Mouse (Mus musculus) heart, embryonic 14.5 days (tissue): ENCODE measurements around the gene Kdm8. TPM values are rescaled to one million over a fixed set of nuclear protein-coding genes. Genes with fewer than 3 reads are reported as not detected.
"Not testable (repeated sequence)": the region's sequence is repeated elsewhere in the genome, so short reads cannot be mapped to it uniquely, and the experiment has no call there.

ENCODE experiments used
- ATAC-seq: fragments of 200-750 bp; cut with Nextera tagmentation; 2 replicates; pipeline ENCODE4 v1.8.0; 2017; ENCODE audit warnings: low read depth, moderate TSS enrichment; ENCODE audit not compliant: insufficient number of reproducible peaks, insufficient read depth, low FRiP score
- H3K27ac ChIP-seq, 2 experiments: fragments of 200-500 bp in 1 of 2; fragments of 300-500 bp in 1 of 2; sonication (generic) in 1 of 2; replicated peaks in 1 of 2; 2 replicates each; pipeline ENCODE4 v1.5.1; 2012 to 2014; ENCODE audit warnings: low read depth in 2 of 2, low read length in 2 of 2, control low read depth in 1 of 2, mild to moderate bottlenecking in 1 of 2, mixed read lengths in 1 of 2; ENCODE audit not compliant: control insufficient read depth in 1 of 2, insufficient read depth in 1 of 2
- H3K27me3 ChIP-seq: fragments of 300-500 bp; sonication (generic); 2 replicates; pipeline ENCODE4 v1.6.1; 2014; ENCODE audit warnings: mild to moderate bottlenecking, low read length, control low read depth; ENCODE audit not compliant: control insufficient read depth, insufficient read depth
- H3K36me3 ChIP-seq: fragments of 300-500 bp; sonication (generic); 2 replicates; pipeline ENCODE4 v1.6.1; 2014; ENCODE audit warnings: mild to moderate bottlenecking, control low read depth, low read length, mixed read lengths; ENCODE audit not compliant: control insufficient read depth, insufficient read depth
- H3K4me1 ChIP-seq, 2 experiments: fragments of 200-500 bp in 1 of 2; fragments of 300-500 bp in 1 of 2; sonication (generic) in 1 of 2; 2 replicates each; pipeline ENCODE4 v1.6.1; 2012 to 2014; ENCODE audit warnings: low read length in 2 of 2, control low read depth in 1 of 2, mixed read lengths in 1 of 2; ENCODE audit not compliant: control insufficient read depth in 2 of 2, insufficient read depth in 2 of 2
- H3K4me2 ChIP-seq: fragments of 300-500 bp; sonication (generic); 2 replicates; pipeline ENCODE4 v1.6.1; 2014; ENCODE audit warnings: mild to moderate bottlenecking, low read length
- H3K4me3 ChIP-seq, 2 experiments: fragments of 200-500 bp in 1 of 2; fragments of 300-500 bp in 1 of 2; sonication (generic) in 1 of 2; 2 replicates each; pipeline ENCODE4 v1.5.1; 2012 to 2014; ENCODE audit warnings: low read length in 2 of 2, mild to moderate bottlenecking in 2 of 2, control low read depth in 1 of 2, low read depth in 1 of 2, moderate library complexity in 1 of 2; ENCODE audit not compliant: control insufficient read depth in 1 of 2, insufficient read depth in 1 of 2
- H3K9ac ChIP-seq: fragments of 300-500 bp; sonication (generic); 2 replicates; pipeline ENCODE4 v1.6.1; 2014; ENCODE audit warnings: mild to moderate bottlenecking, low read length
- H3K9me3 ChIP-seq: fragments of 300-500 bp; sonication (generic); 2 replicates; pipeline ENCODE4 v1.6.1; 2016; ENCODE audit warnings: low read length, control low read depth; ENCODE audit not compliant: control insufficient read depth
- WGBS: fragments of 180-500 bp; shearing (Covaris S2); extraction: QIAGEN DNeasy Blood & Tissue Kit; methylation state at CpG from one replicate; pipeline ENCODE4 v1.1.7; 2014; 5-methylcytosine and 5-hydroxymethylcytosine counted together
- polyA plus RNA-seq: library from polyadenylated mRNA; unstranded; fragments of >200 nt; fragmentation: Nextera tagmentation; extraction: Ambion mirVana; gene quantifications from 2 replicates; pipeline ENCODE4 v1.2.1, GENCODE M21; 2014

The Kdm8 gene
- polyA plus RNA-seq, 1 experiment from 2014 or later, result 5.7 TPM

- Histone ChIP-seq H3K27ac (no peak overlapping the region), H3K9ac (no peak overlapping the region), H3K27me3 (no peaks in the 10 kb centered on the region), H3K4me3 (no peak overlapping the region), H3K36me3 (no peaks in the 10 kb centered on the region), H3K4me2 (no peak overlapping the region), H3K9me3 (no peaks in the 10 kb centered on the region), H3K4me1 (no peaks in the 10 kb centered on the region)
- ATAC-seq, result no peak
- WGBS, result 20% methylated on average over 3 of the region's 3 CpGs
Observed at GRCm38 (mm10) chr7:125418413-125418812, 26.1 kb upstream of the Kdm8 start.

DNA sequence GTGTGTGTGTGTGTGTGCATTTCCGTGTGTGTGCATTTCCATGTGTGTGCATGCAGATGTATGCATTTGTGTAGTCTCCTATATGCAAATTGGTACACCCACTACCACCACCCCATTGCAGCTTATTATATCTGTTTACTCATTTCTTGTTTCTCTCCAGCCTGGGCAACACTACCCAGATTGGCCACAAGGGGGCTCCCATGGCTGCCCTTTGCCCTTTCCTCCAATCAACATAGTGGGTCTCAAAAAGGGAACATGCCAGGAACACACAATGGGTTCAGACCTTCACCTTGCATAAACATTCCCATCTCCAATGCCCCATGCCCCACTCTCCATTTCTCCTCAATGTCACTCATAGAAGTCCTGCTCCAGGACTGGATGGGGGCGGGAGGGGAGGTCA is 24.3 kb upstream of the Kdm8 start:
- no peak overlapping the region for H3K27ac ChIP-seq
- ATAC-seq, result no peak
- WGBS, result 47% methylated on average over 2 of the region's 2 CpGs
- no peaks in the 10 kb centered on the region for H3K9me3 ChIP-seq
- H3K4me3 ChIP-seq, result no peak overlapping the region
- no peak overlapping the region for H3K4me2 ChIP-seq
- H3K4me1 ChIP-seq, result no peaks in the 10 kb centered on the region
- no peak overlapping the region for H3K9ac ChIP-seq
- no peaks in the 10 kb centered on the region for H3K27me3 ChIP-seq
- H3K36me3 ChIP-seq, result no peaks in the 10 kb centered on the region

- 59% methylated on average over 2 of the region's 2 CpGs for WGBS
- Histone ChIP-seq H3K27ac (no peak overlapping the region), H3K4me3 (no peak overlapping the region), H3K4me1 (no peaks in the 10 kb centered on the region), H3K36me3 (no peaks in the 10 kb centered on the region), H3K9me3 (no peaks in the 10 kb centered on the region), H3K27me3 (no peaks in the 10 kb centered on the region), H3K9ac (no peak overlapping the region), H3K4me2 (no peak overlapping the region)
- ATAC-seq, result no peak
Observed at GRCm38 (mm10) chr7:125421911-125422310, 22.6 kb upstream of the Kdm8 start.

DNA sequence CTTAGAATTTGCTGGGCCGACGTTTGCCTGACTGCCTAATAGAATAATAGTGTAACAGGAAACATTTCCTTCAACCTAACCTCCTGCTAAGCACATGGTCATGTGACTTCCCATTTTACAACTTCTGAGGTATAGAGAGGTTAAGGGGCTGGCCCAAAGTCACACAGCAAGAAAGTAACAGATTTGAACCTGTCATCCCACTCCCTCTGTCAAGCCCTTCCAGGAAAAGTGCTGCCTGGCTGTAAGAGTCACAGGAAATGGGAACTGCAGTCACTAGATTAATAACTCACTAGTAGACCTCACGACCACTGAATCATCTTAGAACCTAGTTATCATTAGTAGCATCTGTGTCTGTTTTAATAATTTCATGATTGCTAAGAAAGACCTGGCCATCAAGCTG is 21.4 kb upstream of the Kdm8 start:
- no peaks in the 10 kb centered on the region; a peak in 2 of 4 replicates for H3K4me1 ChIP-seq
- H3K27me3 ChIP-seq, result no peaks in the 10 kb centered on the region
- WGBS, result 64% methylated on average over 3 of the region's 3 CpGs
- no peak overlapping the region for H3K4me3 ChIP-seq
- ATAC-seq, result no peak
- no peaks in the 10 kb centered on the region for H3K9me3 ChIP-seq
- H3K27ac ChIP-seq, result no peak overlapping the region
- no peak overlapping the region for H3K4me2 ChIP-seq
- no peaks in the 10 kb centered on the region for H3K36me3 ChIP-seq
- H3K9ac ChIP-seq, result no peak overlapping the region

DNA sequence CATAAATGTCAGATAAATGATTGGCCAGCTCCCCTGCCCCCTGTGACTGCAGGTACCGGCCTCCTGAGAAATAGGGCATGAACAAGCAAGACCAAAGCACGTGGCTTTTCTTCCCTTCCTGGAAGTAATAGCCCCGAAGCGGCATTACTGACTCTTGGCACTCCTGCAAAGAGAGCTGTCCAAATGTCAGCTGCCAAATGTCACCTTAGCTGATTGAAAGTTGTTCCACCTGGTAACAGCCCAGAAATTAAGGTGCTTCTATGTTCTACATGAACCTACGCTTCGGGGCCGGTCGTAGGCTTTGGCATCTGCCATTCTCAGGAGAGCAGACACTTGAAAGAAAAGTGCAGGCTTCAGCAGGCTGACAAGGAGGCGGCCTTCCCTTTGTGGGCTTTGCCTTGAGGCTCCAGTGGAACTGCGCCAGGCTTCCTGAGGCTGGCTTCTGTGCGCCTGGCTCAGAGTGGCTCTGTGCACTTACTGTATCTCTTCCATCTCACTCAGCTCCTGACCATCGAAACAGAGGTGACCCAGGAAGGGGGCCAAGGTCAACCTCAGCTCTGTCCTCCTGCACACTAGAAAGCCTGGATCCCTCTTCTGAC is 16.9 kb upstream of the Kdm8 start:
- Histone ChIP-seq H3K9me3 (no peaks in the 10 kb centered on the region), H3K4me2 (no peak overlapping the region), H3K4me3 (no peak overlapping the region), H3K27ac (no peak overlapping the region), H3K36me3 (no peaks in the 10 kb centered on the region), H3K4me1 (peaks cover 0 to 4% of the 10 kb centered on the region in 2 experiments; a peak in 2 of 4 replicates), H3K9ac (no peak overlapping the region), H3K27me3 (no peaks in the 10 kb centered on the region)
- WGBS, result 44% methylated on average over 12 of the region's 12 CpGs
- no peak for ATAC-seq

GRCm38 (mm10) chr7:125428381-125428780 is 16.1 kb upstream of the Kdm8 start:
- H3K4me1 ChIP-seq, result peaks cover 0 to 4% of the 10 kb centered on the region in 2 experiments; a peak in 2 of 4 replicates
- no peak for ATAC-seq
- no peak overlapping the region for H3K9ac ChIP-seq
- no peaks in the 10 kb centered on the region for H3K27me3 ChIP-seq
- WGBS, result 68% methylated on average over 7 of the region's 7 CpGs
- no peaks in the 10 kb centered on the region for H3K36me3 ChIP-seq
- no peak overlapping the region for H3K4me2 ChIP-seq
- H3K4me3 ChIP-seq, result no peak overlapping the region
- H3K27ac ChIP-seq, result no peak overlapping the region
- no peaks in the 10 kb centered on the region for H3K9me3 ChIP-seq

GRCm38 (mm10) chr7:125428816-125429500 is 15.5 kb upstream of the Kdm8 start:
- WGBS, result 49% methylated on average over 5 of the region's 5 CpGs
- H3K9me3 ChIP-seq, H3K27ac ChIP-seq, H3K9ac ChIP-seq, H3K4me3 ChIP-seq, ATAC-seq, H3K4me2 ChIP-seq, H3K4me1 ChIP-seq, H3K36me3 ChIP-seq, H3K27me3 ChIP-seq: not testable (repeated sequence)
